Comparison of ENCODE assay signal across 8 mouse cellular contexts in genomic region chr6:88465181-88465920, GRCm38 (mm10). TPM values are rescaled to one million over a fixed set of nuclear protein-coding genes. Genes with fewer than 3 reads are reported as not detected.
DNase-seq lines count a peak whose midpoint lies in the region; ATAC-seq lines count a peak whose summit lies in the region.

TSS of gene Ruvbl1 (plus strand) at chr6:88465409.

- peak; percentile 99 for ATAC-seq in megakaryocyte progenitor cell, adult 5-6 weeks (replicated peaks; ENCODE audit: poor library complexity)

- DNase-seq in adipocyte (ENCODE audit: low spot score), result peak; percentile 99
- peak; percentile 97 for DNase-seq in embryo, embryonic 10 days (ENCODE audit: low spot score)
- peak; percentile 81 for DNase-seq in gastrocnemius, postnatal 10 days
- peak; percentile 96 for DNase-seq in induced T-regulatory cell, adult 2 months (ENCODE audit: low read depth)
- DNase-seq in left cerebral cortex, adult 9 months (ENCODE audit: low spot score in 2 of 2), result peak; percentile 85 to 95
- DNase-seq in right cerebral cortex, postnatal 14 days, result peak; percentile 85
- peak; percentile 83 to 90 for DNase-seq in urinary bladder, postnatal 36 days (ENCODE audit: low spot score in 2 of 2)

RNA-seq across cellular contexts. Expression of gene Ruvbl1, which starts in this region (rescaled TPM):
- total RNA-seq in gastrocnemius, postnatal 10 days (2021), result 10 to 100 TPM; 29.3 to 29.6 TPM
- 87.3 and 97.4 TPM in 2 replicates for total RNA-seq in megakaryocyte progenitor cell, adult 5-6 weeks (2015)
- 195 and 222 TPM in 2 replicates for total RNA-seq in megakaryocyte progenitor cell, adult 5-6 weeks (2017)

Comparison
In these comparisons a context has a peak if more than half of its experiments do, and no peak if none do; other contexts are left out.
1. Peak in every context shown above with its lines: DNase-seq and ATAC-seq.